Mouse (Mus musculus): ENCODE data around the gene Vps35l. TPM values are rescaled to one million over a fixed set of nuclear protein-coding genes. Genes with fewer than 3 reads are reported as not detected.

Vps35l gene
- polyA plus RNA-seq, 1 experiment from 2014 or later = 69.6 TPM

DNA sequence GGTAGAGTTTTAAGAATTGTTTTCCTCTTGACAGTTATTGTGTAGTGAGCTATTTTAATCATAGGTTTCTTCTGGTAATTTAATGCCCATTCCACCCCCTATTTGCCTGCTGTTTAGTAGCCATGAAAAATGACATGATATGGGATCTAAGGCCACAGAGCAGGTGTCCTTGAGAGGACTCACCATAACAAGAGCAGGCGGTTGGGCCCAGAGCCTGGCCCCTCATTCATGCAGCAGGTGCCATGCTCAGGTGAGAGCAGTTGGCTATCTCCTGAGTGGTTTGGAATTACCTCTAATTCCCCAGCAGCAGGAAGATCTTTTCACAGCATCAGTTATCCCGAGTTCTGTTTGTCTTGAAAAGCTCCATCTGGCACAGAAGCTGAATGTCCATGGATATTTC, 14.6 kb upstream of the Vps35l start:
- no peak overlapping the region for H3K4me3 ChIP-seq (ENCODE audit: low read length)
- H3K9ac ChIP-seq (ENCODE audit: low read depth, low read length) = no peak overlapping the region
- H3K27me3 ChIP-seq (ENCODE audit: control insufficient read depth, insufficient read depth, low read length) = no peaks in the 10 kb centered on the region
- no peaks in the 10 kb centered on the region for H3K9me3 ChIP-seq (ENCODE audit: control insufficient read depth, low read length)
- H3K4me2 ChIP-seq (replicated peaks; ENCODE audit: low read depth, low read length) = no peak overlapping the region
- peaks cover 78% of the 10 kb centered on the region for H3K36me3 ChIP-seq (ENCODE audit: control insufficient read depth, insufficient read depth, low read length)
- no peaks in the 10 kb centered on the region for H3K4me1 ChIP-seq (ENCODE audit: control insufficient read depth, insufficient read depth, low read length)
- no peak for ATAC-seq (ENCODE audit: low FRiP score, low TSS enrichment)
- H3K27ac ChIP-seq (ENCODE audit: low read depth, low read length) = no peak overlapping the region
- WGBS = 84% methylated on average over 2 of the region's 2 CpGs

DNA sequence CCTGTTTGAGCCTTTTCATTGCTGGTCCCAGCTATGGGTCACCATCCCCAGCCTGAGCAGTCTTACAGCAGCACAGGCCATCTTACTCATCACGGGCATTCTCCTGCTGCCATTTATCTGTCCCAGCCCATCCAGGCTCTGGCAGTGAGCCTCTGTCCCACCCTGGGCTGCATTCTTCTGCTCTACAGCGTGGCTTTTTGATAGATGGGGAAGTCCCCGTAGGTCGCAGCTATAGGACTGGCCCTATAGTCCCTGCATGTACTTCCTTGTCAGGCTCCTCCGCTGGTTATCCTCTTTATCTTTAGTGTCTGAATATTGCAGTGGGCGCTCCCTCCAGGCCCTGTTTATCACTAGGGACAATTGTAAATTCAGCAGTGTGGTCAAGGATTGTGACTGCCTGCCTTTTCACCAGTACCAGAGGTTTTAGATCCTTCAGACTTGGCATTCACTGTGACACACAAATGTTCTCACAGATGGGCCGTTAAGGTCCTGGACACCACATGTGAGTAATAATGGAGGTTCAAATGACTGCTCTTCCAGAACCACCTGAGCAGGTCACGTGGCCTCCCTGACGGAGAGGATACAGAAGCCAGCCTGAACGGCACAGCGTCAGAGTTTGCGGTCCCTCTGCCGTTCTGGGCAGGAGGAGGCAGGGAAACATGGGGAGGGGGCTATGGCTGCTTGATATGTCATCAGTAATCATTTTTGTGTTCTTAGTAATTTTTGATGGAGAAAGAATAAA, 11.0 kb upstream of the Vps35l start:
- Histone ChIP-seq H3K9ac (ENCODE audit: low read depth, low read length) (no peak overlapping the region), H3K4me3 (ENCODE audit: low read length) (no peak overlapping the region), H3K4me2 (replicated peaks; ENCODE audit: low read depth, low read length) (no peak overlapping the region), H3K27ac (ENCODE audit: low read depth, low read length) (no peak overlapping the region), H3K9me3 (ENCODE audit: control insufficient read depth, low read length) (no peaks in the 10 kb centered on the region), H3K36me3 (ENCODE audit: control insufficient read depth, insufficient read depth, low read length) (peaks cover 73% of the 10 kb centered on the region), H3K27me3 (ENCODE audit: control insufficient read depth, insufficient read depth, low read length) (no peaks in the 10 kb centered on the region), H3K4me1 (ENCODE audit: control insufficient read depth, insufficient read depth, low read length) (no peaks in the 10 kb centered on the region)
- no peak for ATAC-seq (ENCODE audit: low FRiP score, low TSS enrichment)
- WGBS = 92% methylated on average over 13 of the region's 13 CpGs

DNA sequence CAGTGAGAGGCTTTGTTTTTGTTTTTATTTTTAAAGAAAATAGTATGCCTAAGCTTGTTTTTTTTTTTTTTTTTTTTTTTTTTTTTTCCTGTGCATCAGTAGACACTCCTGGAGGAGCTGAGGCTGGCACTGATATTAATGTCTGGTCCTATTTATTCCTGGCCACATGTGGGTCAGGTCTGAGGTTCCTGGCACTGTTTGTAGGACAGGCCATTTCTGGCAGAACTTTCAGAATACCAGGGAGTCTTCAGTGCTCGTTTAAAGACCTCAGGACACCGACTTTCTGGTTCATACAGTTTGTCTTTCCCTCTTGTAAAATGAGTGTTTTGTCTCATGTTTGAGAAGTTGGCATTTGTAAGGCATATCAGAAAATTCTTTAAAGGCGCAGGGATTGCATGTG, 8.2 kb upstream of the Vps35l start:
- Histone ChIP-seq H3K27me3 (ENCODE audit: control insufficient read depth, insufficient read depth, low read length) (no peaks in the 10 kb centered on the region), H3K27ac (ENCODE audit: low read depth, low read length) (no peak overlapping the region), H3K4me3 (ENCODE audit: low read length) (no peak overlapping the region), H3K4me2 (replicated peaks; ENCODE audit: low read depth, low read length) (no peak overlapping the region), H3K9ac (ENCODE audit: low read depth, low read length) (no peak overlapping the region), H3K4me1 (ENCODE audit: control insufficient read depth, insufficient read depth, low read length) (no peaks in the 10 kb centered on the region), H3K36me3 (ENCODE audit: control insufficient read depth, insufficient read depth, low read length) (peaks cover 54% of the 10 kb centered on the region), H3K9me3 (ENCODE audit: control insufficient read depth, low read length) (no peaks in the 10 kb centered on the region)
- no peak for ATAC-seq (ENCODE audit: low FRiP score, low TSS enrichment)
- 86% methylated on average over 3 of the region's 3 CpGs for WGBS

DNA sequence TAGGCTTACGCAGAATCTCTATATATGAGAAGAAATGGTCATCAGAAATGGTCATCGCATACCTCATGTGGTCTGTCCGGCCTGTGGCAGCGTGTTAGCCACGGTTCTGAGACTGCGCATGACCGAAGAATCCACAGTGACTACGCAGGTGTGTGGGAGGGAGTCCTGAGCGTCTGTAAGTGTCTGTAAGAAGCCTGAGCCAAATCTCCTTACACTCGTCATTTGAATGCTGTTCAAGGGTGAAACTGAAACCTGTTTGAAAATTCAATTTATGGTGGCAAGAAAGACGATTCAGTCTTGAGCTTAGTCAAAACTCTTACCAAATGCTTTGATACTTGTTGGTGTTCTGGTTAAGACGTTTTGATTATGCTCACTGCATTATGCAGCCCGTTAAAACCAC, 6.8 kb upstream of the Vps35l start:
- Histone ChIP-seq H3K4me2 (replicated peaks; ENCODE audit: low read depth, low read length) (no peak overlapping the region), H3K9me3 (ENCODE audit: control insufficient read depth, low read length) (no peaks in the 10 kb centered on the region), H3K27ac (ENCODE audit: low read depth, low read length) (no peak overlapping the region), H3K4me1 (ENCODE audit: control insufficient read depth, insufficient read depth, low read length) (no peaks in the 10 kb centered on the region), H3K27me3 (ENCODE audit: control insufficient read depth, insufficient read depth, low read length) (no peaks in the 10 kb centered on the region), H3K9ac (ENCODE audit: low read depth, low read length) (no peak overlapping the region), H3K36me3 (ENCODE audit: control insufficient read depth, insufficient read depth, low read length) (peaks cover 41% of the 10 kb centered on the region), H3K4me3 (ENCODE audit: low read length) (no peak overlapping the region)
- WGBS = 92% methylated on average over 13 of the region's 13 CpGs
- ATAC-seq (ENCODE audit: low FRiP score, low TSS enrichment) = no peak

DNA sequence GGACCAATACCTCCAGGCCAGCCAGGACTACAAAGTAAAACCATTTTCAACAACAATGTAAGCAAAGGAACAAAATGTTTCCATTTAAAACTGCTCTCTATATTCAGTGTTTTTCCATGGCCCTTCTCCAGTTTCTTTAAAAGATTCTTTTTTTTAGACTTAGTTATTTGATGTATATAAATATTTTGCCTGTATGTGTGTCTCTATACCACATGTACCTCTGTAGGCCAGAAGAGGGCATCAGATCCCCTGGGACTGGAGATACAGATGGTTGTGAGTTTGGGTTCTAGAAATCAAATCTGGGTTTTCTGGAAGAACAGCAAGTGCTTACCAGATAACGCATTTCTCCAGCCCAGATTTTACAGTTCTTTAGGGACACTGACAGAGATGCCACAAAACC, 1.3 kb upstream of the Vps35l start:
- WGBS = 58% methylated on average over 1 of the region's 1 CpGs
- Histone ChIP-seq H3K27me3 (ENCODE audit: control insufficient read depth, insufficient read depth, low read length) (no peaks in the 10 kb centered on the region), H3K4me3 (ENCODE audit: low read length) (no peak overlapping the region), H3K4me1 (ENCODE audit: control insufficient read depth, insufficient read depth, low read length) (peaks cover 6% of the 10 kb centered on the region), H3K9ac (ENCODE audit: low read depth, low read length) (no peak overlapping the region), H3K4me2 (replicated peaks; ENCODE audit: low read depth, low read length) (no peak overlapping the region), H3K9me3 (ENCODE audit: control insufficient read depth, low read length) (no peaks in the 10 kb centered on the region), H3K27ac (ENCODE audit: low read depth, low read length) (no peak overlapping the region), H3K36me3 (ENCODE audit: control insufficient read depth, insufficient read depth, low read length) (peaks cover 11% of the 10 kb centered on the region; the same call in 1 of the 2 replicates)
- ATAC-seq (ENCODE audit: low FRiP score, low TSS enrichment) = no peak

DNA sequence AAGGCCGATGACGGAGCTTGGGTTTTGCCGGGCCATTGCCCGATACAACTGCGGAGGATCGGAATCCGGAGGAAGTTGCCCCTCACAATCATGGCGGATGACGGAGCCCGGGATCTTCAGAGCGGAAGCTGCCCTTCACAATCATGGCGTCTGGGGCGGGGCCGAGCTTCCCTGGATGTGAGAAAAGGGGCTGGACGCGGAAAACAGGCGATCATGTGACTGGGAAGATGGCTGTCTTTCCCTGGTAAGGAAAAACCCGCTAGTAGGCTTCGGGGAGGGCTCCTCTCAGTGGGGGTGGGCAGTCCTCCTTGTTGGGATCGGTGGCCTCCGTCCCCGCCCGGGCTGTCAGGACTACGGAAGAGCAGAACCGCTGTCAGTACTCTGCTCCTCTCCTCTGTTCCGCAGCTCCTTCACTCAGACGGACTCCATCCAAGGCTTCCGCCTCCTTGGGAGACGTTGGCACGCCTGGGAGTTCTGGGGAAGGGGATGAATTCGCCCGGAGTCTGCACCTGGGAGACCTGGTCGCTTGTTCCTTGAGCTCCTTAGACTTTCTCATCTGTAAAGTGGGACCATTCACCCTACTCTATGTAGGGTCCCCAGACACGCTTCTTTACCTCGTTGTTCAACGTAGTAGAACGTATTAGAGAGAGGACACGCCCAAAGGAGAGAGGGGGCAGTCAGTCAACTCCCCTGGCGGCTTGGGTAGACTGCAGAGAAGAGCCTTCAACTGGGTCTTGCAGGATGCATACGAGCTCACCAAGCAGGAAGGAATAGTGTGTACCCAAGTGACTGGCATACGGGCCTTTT, 709 bp downstream of the Vps35l start:
- H3K9ac ChIP-seq (ENCODE audit: low read depth, low read length) = peak overlapping the region; percentile 71
- H3K4me2 ChIP-seq (replicated peaks; ENCODE audit: low read depth, low read length) = peak overlapping the region; percentile 75
- no peak overlapping the region for H3K27ac ChIP-seq (ENCODE audit: low read depth, low read length)
- no peaks in the 10 kb centered on the region for H3K9me3 ChIP-seq (ENCODE audit: control insufficient read depth, low read length)
- H3K36me3 ChIP-seq (ENCODE audit: control insufficient read depth, insufficient read depth, low read length) = peaks cover 13% of the 10 kb centered on the region; the same call in 1 of the 2 replicates
- WGBS = 3% methylated on average over 39 of the region's 41 CpGs
- peak; percentile 96 for ATAC-seq (ENCODE audit: low FRiP score, low TSS enrichment)
- no peaks in the 10 kb centered on the region for H3K27me3 ChIP-seq (ENCODE audit: control insufficient read depth, insufficient read depth, low read length)
- H3K4me3 ChIP-seq (ENCODE audit: low read length) = peak overlapping the region; percentile 78
- H3K4me1 ChIP-seq (ENCODE audit: control insufficient read depth, insufficient read depth, low read length) = peaks cover 6% of the 10 kb centered on the region

DNA sequence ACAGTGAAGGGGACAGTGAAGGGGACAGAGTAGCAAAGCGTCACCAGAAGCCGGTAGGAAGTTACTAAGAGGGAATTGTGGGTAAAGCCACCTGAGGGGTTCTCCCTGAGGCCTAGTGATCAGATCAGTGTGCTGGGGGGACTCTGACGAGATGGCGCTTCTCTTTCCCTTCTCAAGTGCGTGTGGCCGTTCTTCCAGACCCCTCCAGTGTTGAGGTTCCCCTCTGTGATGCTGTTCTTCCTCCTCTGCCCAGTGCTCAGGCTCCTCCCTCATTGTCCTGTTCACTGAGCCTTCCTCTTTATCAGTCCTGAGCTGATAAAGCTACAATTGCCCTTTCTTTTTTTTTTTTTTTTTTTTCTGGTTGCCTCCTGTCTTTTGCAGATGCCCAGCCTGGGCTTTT, 2.3 kb downstream of the Vps35l start:
- Histone ChIP-seq H3K4me1 (ENCODE audit: control insufficient read depth, insufficient read depth, low read length) (peaks cover 6% of the 10 kb centered on the region), H3K9me3 (ENCODE audit: control insufficient read depth, low read length) (no peaks in the 10 kb centered on the region), H3K4me2 (replicated peaks; ENCODE audit: low read depth, low read length) (no peak overlapping the region), H3K27me3 (ENCODE audit: control insufficient read depth, insufficient read depth, low read length) (no peaks in the 10 kb centered on the region), H3K27ac (ENCODE audit: low read depth, low read length) (no peak overlapping the region), H3K9ac (ENCODE audit: low read depth, low read length) (no peak overlapping the region), H3K36me3 (ENCODE audit: control insufficient read depth, insufficient read depth, low read length) (peaks cover 21% of the 10 kb centered on the region; the same call in 1 of the 2 replicates), H3K4me3 (ENCODE audit: low read length) (no peak overlapping the region)
- ATAC-seq (ENCODE audit: low FRiP score, low TSS enrichment) = no peak
- WGBS = 92% methylated on average over 6 of the region's 6 CpGs

DNA sequence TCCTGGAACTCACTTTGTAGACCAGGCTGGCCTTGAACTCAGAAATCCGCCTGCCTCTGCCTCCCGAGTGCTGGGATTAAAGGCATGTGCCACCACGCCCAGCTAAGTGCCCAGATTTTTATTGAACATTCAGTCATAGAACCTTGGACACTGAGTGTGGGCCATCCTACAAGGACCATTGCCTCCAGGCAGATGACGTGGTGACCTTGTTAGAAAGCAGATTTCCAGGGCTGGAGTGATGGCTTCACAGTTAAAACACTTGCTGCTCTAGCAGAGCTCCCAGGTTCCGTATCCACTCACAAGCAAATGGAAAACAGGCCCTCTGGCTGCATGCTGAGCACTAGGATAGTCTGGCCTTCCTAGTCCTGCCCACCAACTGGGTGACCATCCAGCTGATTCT, 4.7 kb downstream of the Vps35l start:
- Histone ChIP-seq H3K9ac (ENCODE audit: low read depth, low read length) (no peak overlapping the region), H3K4me2 (replicated peaks; ENCODE audit: low read depth, low read length) (no peak overlapping the region), H3K27me3 (ENCODE audit: control insufficient read depth, insufficient read depth, low read length) (no peaks in the 10 kb centered on the region), H3K36me3 (ENCODE audit: control insufficient read depth, insufficient read depth, low read length) (peaks cover 43% of the 10 kb centered on the region), H3K27ac (ENCODE audit: low read depth, low read length) (no peak overlapping the region), H3K4me1 (ENCODE audit: control insufficient read depth, insufficient read depth, low read length) (peaks cover 6% of the 10 kb centered on the region), H3K4me3 (ENCODE audit: low read length) (no peak overlapping the region), H3K9me3 (ENCODE audit: control insufficient read depth, low read length) (no peaks in the 10 kb centered on the region)
- WGBS = 92% methylated on average over 5 of the region's 5 CpGs
- no peak for ATAC-seq (ENCODE audit: low FRiP score, low TSS enrichment)
